Mouse (Mus musculus) thymus, postnatal 36 days (tissue): ENCODE measurements around the gene Gosr2.

ENCODE experiments used
- DNase-seq, 2 experiments: peaks; one replicate each; pipeline ENCODE4 v3.0.0; 2022; ENCODE audit warnings: mixed read lengths in 2 of 2

Gosr2 gene

DNA sequence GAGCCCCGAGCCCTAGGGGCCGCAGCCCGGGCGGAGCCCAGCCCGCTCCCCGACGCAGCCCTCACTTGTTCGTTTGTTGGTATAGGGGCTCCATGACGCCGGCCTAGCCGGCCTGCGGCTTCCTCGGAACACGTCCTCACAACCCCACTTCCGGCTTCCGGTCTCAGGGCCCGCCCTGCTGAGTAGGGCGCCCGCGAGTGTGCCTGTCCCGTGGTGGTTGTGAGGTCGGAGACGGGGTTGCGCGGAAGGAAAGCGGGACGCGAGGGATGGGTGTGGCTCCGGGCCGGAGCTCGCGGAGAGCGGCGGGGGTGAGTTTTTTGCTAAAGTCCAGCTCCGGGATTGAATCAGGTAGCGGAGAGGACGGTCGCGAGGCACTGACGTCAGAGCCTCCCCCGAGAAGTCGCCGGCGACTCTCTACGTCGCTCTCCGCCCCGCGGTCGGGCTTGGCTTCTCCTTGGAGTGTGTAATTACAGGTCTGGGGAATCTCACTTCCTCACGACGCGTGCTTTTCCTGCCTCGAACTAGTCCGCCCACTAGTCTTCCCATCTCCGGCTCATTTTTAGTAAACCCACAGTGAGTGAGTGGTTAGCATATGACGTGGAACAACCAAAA is at the start of gene Gosr2:
Gene Gosr2, minus strand, starts transcription at position 334 of the 612 bp plus-strand sequence.
- DNase-seq = peak; percentile 91 to 92

GRCm38 (mm10) chr11:103735046-103735781 is 37.5 kb upstream of the Gosr2 start:
- no peak for DNase-seq

- DNase-seq = no peak
These were observed 36.8 kb upstream of the Gosr2 start for GRCm38 (mm10) chr11:103734411-103735045.

DNA sequence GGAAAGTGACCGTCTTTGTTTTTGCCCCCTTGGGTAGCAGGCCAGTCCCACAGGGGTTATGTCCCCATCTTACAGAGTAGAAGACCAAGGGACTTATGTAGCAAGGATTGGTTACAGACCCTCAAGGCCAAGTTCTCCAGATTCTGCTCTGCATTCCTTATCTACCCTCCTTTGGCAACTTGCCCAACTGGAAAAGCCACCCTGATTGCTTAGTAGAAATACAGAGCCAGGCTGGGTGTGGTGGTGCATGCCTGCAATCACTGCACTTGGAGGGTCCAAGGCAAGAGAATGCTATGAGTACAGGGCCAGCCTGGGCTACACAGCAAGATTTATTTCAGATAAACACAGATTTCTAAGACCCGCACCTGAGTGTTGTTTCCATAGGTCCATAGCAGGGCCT is 36.3 kb upstream of the Gosr2 start:
- DNase-seq = no peak

- DNase-seq = no peak
These were observed 35.4 kb upstream of the Gosr2 start for GRCm38 (mm10) chr11:103733069-103733468.

- DNase-seq = no peak
These were observed 34.6 kb upstream of the Gosr2 start for GRCm38 (mm10) chr11:103732306-103732705.

- DNase-seq = no peak
These were observed 33.9 kb upstream of the Gosr2 start for GRCm38 (mm10) chr11:103731594-103731993.

GRCm38 (mm10) chr11:103729282-103729985 is 31.7 kb upstream of the Gosr2 start:
- DNase-seq = no peak

DNA sequence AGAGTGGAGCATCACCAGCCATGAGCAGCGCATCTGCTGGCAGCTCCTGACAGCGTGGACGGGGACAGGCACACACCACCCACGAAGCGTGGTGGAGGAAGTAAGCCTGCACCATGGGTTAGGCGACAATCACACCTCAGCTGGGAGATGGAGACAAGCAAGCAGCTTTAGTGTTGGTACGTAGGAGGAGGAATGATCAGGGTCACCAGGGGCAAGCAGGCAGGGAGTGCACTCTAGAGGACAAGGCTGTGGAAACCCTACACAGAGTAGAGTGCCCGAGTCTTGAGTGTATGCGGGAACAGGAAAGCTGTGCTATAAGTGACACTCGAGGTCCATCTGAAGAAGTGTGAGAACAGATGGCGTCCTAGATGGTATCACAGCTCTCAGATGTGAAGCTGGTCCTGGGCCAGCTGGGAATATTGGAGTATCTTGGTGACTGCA is 26.7 kb upstream of the Gosr2 start:
- no peak for DNase-seq

- no peak for DNase-seq
These were observed 24.4 kb upstream of the Gosr2 start for GRCm38 (mm10) chr11:103722040-103722481.

DNA sequence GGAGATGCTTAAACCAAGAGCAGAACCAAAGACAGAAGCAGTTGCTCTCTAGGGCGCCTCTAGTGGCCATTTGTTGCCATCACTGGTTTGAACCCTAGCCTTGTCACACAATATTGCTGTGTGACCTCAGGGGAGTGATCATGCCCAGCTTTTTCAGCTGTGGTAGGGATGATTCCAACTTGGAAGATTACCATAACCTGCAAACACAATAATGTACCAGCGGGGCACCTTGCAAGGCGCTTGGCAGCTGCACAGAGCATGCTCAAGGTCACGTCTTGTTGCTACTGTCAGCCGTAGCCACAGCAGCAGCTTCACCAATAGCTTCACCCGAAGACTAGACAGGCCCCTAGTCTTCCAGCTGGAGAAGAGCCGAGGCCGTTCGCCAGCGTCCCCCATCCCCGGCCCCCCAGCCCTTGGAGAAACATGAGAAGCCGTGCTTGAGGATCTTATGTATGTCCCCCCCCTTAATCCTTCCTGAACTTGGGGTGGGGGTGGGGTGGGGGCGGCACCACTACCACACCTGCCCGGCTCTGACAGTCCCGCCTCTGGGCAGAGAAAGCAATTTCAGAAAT is 23.9 kb upstream of the Gosr2 start:
- DNase-seq = peak in 1 of 2 experiments; percentile 10

DNA sequence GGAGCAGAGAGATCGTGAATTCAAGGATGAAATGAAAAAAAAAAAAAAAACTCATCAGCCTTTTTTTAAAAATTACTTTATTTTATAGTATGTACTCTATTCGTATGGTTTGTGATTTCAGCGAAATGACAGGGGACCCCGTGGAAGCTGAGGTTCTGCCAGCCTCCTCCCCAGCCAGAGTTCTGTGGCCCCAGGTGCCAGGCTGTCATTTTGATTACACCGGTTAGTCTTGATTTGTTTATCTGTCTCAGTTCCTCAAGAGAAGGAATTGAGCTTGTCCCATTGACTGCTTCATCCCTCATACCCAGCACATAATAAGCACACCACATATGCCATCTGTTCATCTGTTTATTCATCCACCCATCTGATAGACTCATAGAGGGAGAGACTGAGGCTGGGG is 21.7 kb upstream of the Gosr2 start:
- DNase-seq = no peak

GRCm38 (mm10) chr11:103716971-103717370 is 19.3 kb upstream of the Gosr2 start:
- DNase-seq = no peak

DNA sequence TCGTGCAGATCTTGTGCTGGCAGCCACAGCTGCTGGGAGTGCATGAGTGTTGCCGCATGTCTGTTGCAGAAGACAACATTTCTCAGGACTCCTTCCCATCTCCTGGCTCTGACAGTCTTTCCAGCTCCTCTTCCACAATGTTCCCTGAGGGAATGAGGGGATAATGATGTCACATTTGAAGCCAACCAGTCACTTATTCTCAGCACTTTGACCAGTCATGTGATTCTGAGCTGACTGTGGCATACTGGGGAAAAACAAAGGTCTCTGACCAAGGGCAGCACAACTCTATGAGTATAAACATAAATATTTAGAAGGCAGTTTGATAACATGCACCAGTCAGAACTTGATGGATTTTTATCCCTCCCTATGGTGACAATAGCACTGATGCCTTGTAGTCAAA is 16.4 kb upstream of the Gosr2 start:
- no peak for DNase-seq

GRCm38 (mm10) chr11:103711851-103712587 is 14.3 kb upstream of the Gosr2 start:
- no peak for DNase-seq

DNA sequence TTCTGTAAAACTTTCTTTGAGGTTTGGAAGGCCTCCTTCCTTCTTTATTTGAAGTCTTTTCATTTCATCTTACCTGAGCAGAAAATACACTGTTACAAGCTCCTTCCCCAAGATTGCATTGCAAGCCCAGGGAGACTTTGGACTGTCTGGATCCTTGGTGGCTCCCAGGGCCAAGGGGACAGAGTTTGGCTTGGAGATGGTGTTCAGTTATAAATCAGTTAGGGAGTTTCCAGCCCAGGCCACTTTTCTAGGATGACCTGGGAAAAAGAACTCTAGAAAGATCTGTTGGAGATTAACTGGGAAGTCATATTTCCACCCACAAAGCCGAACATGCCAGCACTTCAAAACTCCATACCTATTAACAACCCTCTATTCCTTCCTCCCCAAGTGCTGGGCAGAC is 12.3 kb upstream of the Gosr2 start:
- no peak for DNase-seq

GRCm38 (mm10) chr11:103707005-103707404 is 9.3 kb upstream of the Gosr2 start:
- DNase-seq = no peak

DNA sequence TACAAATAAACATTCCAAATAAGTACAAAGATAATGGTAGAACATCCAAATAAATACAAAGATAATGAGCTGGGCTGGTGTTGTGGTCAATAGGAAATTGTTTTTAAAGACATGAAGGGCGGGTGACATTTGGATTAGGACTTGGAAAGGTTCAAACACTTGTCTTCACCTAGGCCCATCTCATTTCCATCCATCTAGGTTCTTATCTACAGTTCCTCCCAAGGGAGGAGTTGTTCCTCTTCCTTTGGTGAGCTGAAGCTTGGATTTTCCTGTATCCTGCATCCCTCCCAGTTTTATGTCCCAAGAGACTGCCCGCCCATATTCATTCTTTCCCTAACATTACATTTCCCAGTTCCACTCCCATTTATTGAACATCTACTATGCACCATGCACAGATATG is 528 bp upstream of the Gosr2 start:
- DNase-seq = no peak

DNA sequence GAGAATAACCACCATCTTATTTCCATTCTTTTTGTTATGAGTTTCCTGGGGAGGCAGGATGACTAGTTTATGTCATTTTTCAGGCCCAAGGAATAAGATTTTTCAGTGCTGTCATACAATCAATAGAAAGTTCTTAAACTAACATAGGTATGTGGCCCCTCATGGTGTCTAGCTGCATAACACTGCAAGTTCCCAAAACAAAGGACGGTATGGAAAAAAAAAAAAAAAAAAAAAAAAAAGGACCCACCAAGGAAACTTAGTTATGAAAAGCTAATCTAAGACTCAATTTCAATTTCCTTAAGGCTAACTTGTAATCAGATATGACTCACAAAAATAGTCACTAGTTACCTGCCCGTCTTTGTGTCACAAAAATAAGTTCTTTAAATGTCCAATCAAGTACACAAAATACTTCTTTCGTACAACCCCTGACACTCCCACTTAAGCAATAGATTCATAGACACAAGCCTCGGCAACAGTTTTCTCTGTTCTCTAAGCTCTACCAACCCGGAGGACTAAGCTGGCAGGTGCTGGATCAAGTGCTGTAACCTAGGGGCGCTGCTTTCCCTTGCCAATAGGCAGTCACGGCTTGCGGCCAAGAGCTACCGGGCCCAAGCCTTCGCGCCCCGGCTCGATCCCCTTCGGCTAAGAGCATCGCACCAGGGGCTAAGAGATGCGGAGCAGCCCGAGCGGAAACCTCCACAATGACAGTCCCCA is 690 bp downstream of the Gosr2 start:
- DNase-seq = no peak

DNA sequence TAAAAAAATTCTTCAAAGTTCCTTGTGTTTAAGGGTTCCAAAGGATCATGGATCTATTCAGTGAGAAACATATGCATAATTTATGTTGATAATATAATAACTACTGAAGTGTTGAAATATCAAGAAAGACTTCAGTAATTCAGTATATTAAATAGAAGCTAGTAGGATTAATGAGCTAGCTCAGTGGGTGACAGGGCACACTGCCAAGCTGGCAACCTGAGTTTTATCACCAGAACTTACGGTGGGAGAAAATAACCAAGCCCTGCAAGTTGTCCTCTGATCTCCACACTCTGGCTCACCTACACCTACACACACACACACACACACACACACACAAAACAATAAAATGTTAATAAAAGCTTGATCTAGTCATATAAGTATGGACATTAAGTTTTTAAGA is 4.5 kb downstream of the Gosr2 start:
- DNase-seq = no peak

DNA sequence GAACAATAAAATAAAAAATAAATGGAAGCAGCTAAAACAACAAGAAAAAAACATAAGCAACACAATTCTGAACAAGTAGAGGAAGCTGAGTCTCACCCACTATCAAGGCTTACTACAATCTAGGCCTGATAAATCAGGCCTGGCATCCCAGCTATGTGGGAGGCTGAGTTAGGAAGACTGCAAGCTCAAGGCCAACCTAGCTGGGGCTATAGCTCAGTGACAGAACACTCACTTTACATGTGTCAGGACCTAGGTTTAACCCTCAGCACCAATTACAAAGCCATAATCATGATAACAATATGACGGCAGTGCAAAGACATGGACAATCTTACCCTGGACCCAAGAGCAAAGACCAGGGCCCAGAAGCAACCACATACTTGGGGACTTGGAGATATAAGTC is 6.7 kb downstream of the Gosr2 start:
- no peak for DNase-seq

DNA sequence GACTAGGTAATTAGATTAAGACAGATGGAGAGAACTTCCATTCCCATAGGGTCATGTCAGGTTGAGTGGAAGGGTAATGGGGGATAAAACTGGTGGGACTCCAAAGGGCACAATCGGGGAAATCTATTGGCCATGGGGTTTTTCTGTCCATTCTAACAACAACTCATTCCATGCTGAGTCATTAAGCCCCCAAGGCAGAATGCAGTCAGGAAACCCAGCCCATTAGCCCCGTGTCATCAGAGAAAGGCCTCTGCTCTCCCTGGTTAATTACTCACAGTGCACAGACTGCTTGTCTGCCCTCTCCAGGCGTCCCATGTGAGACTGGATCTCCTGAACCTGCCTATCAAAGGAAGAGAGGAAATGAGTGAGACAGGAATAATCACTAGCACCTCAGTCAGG is 8.7 kb downstream of the Gosr2 start:
- no peak for DNase-seq
